In the genomic region with DNA sequence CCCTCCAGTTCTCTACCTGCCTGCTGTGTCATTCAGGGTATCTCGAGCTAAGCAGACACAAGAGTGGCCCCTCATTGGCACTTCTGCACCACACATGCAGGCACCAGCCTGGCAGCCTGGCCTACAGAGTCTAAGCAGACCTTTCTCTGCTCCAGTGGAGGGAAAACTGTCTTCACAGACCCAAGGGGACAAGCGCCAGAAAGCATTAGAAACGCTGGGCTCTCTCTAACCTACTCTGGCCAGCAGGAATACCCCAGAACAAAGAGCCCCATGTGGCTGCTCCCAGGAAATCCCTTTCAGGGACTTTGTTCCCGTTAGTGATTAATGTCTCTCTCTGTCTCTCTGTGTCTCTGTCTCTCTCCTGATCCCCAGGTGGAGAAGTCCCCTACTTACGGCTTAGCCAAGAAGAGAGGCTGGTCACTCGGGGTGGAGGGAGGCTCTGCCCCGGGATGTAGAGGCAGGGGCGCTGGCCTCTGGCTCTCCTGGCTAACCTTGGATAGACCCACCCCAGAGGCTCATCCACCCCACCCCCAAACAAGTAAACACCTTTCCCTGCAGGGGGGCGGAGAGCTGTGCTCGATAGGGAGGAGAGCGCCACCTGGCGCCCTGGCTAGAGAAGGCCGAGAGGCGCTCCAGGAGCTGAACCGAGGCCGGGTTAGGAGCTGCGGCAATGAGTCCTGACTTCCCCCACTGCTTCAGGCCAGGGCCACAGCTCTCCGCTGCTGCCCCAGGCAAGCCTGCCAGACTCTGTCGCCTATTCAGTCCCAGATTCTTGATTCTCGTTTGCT, we compare ENCODE assay signal across 7 mouse cellular contexts. TPM values are rescaled to one million over a fixed set of nuclear protein-coding genes. Genes with fewer than 3 reads are reported as not detected.
A peak's percentile ranks its signal among the peaks of the same experiment; 100 is the strongest.
DNase-seq lines count a peak whose midpoint lies in the region; ATAC-seq and TF ChIP-seq lines count a peak whose summit lies in the region.

No protein-coding gene starts in this region.

- peaks cover 31% of the 10 kb centered on the region for H3K4me1 ChIP-seq in embryonic facial prominence, embryonic 12.5 days
- H3K4me1 ChIP-seq in heart, adult 2 months (ENCODE audit: control insufficient read depth, insufficient read depth, low read length), result no peaks in the 10 kb centered on the region; the same call in 1 of the 2 replicates
- H3K4me1 ChIP-seq in midbrain, embryonic 13.5 days (replicated peaks), result peaks cover 47% of the 10 kb centered on the region

- no peak for ATAC-seq in embryonic facial prominence, embryonic 12.5 days (ENCODE audit: insufficient number of reproducible peaks, insufficient read depth, low FRiP score, low TSS enrichment)
- peak; percentile 28 for ATAC-seq in midbrain, embryonic 13.5 days

- TF ChIP-seq POLR2A in heart, adult 2 months (IDR thresholded peaks at IDR 0.05; ENCODE audit: insufficient read depth, low read depth, low read length), result no peak

- TF ChIP-seq EP300 in heart, adult 2 months (IDR thresholded peaks at IDR 0.05; ENCODE audit: insufficient read depth, low read depth, low read length), result no peak

- no peaks in the 10 kb centered on the region for H3K36me3 ChIP-seq in embryonic facial prominence, embryonic 12.5 days
- no peaks in the 10 kb centered on the region for H3K36me3 ChIP-seq in heart, adult 2 months (ENCODE audit: control insufficient read depth, insufficient read depth, low read length)
- H3K36me3 ChIP-seq in midbrain, embryonic 13.5 days, result peaks cover 7% of the 10 kb centered on the region

- intact Hi-C loops in heart, adult 2 months (cut with DNase I), result no loop called here
- intact Hi-C loops in left cerebral cortex, postnatal 4 days (cut with DNase I), result loop anchor here (5.0 kb wide), 1 partner anchor 52 kb away; a partner anchor contains a TSS

- no peak overlapping the region for H3K4me3 ChIP-seq in embryonic facial prominence, embryonic 12.5 days
- no peak overlapping the region for H3K4me3 ChIP-seq in heart, adult 2 months
- peak overlapping the region; percentile 26 for H3K4me3 ChIP-seq in midbrain, embryonic 13.5 days (replicated peaks)

- peak; percentile 55 to 59 for DNase-seq in adrenal gland, postnatal 4 days (ENCODE audit: low spot score in 2 of 2)
- peak; percentile 70 to 81 for DNase-seq in heart, adult 2 months
- DNase-seq in kidney, adult 18-20 months, result peak; percentile 75
- peak; percentile 95 for DNase-seq in left cerebral cortex, postnatal 4 days
- peak; percentile 10 to 68 for DNase-seq in spleen, postnatal 10 days (ENCODE audit: low spot score in 2 of 2)

- H3K9ac ChIP-seq in embryonic facial prominence, embryonic 12.5 days, result no peak overlapping the region; the same call in 1 of the 2 replicates
- no peak overlapping the region for H3K9ac ChIP-seq in heart, adult 2 months (ENCODE audit: low read depth, low read length)
- H3K9ac ChIP-seq in midbrain, embryonic 13.5 days (replicated peaks), result peak overlapping the region; percentile 47

- WGBS in embryonic facial prominence, embryonic 12.5 days, result 5% methylated on average over 20 of the region's 20 CpGs
- WGBS in heart, adult 2 months, result 9% methylated on average over 20 of the region's 20 CpGs
- 2% methylated on average over 20 of the region's 20 CpGs for WGBS in midbrain, embryonic 13.5 days

- no peak overlapping the region for H3K27ac ChIP-seq in embryonic facial prominence, embryonic 12.5 days
- no peak overlapping the region for H3K27ac ChIP-seq in heart, adult 2 months
- peak overlapping the region; percentile 98 for H3K27ac ChIP-seq in midbrain, embryonic 13.5 days

- H3K9me3 ChIP-seq in embryonic facial prominence, embryonic 12.5 days, result no peaks in the 10 kb centered on the region
- peaks cover 7% of the 10 kb centered on the region; the same call in 1 of the 2 replicates for H3K9me3 ChIP-seq in midbrain, embryonic 13.5 days

- TF ChIP-seq CTCF in heart, adult 2 months (IDR thresholded peaks at IDR 0.05), result peak; percentile 90

- H3K4me2 ChIP-seq in embryonic facial prominence, embryonic 12.5 days (replicated peaks), result peak overlapping the region; percentile 35
- H3K4me2 ChIP-seq in midbrain, embryonic 13.5 days (replicated peaks), result peak overlapping the region; percentile 56

- H3K79me2 ChIP-seq in heart, adult 2 months (replicated peaks; ENCODE audit: control insufficient read depth, insufficient read depth, low read length), result no peaks in the 10 kb centered on the region

- H3K27me3 ChIP-seq in embryonic facial prominence, embryonic 12.5 days, result peaks cover 26% of the 10 kb centered on the region
- H3K27me3 ChIP-seq in heart, adult 2 months (ENCODE audit: control insufficient read depth, insufficient read depth, low read length), result no peaks in the 10 kb centered on the region
- 0 out of 2 replicates have a peak, but pooled peaks cover 3% of the 10 kb centered on the region for H3K27me3 ChIP-seq in midbrain, embryonic 13.5 days

RNA-seq across cellular contexts. Expression of a gene that starts 49.9 kb away (rescaled TPM):
- total RNA-seq in adrenal gland, postnatal 4 days (2021), result not detected
- not detected in 2 replicates for polyA plus RNA-seq in embryonic facial prominence, embryonic 12.5 days (2016; fragmentation: Nextera tagmentation; extraction: Ambion mirVana)
- under 1 TPM in 1 of 2 experiments, not detected in 1; 0.34 TPM for total RNA-seq in heart, adult 2 months (2021)
- 0.35 and 0.41 TPM in 2 replicates for polyA plus RNA-seq in heart, adult 2 months (2012; rRNA removed)
- total RNA-seq in left cerebral cortex, postnatal 4 days (2021), result not detected
- 0.22 TPM in 1 of 2 replicates, not detected in the other for polyA plus RNA-seq in midbrain, embryonic 13.5 days (2015; fragmentation: Nextera tagmentation; extraction: Ambion mirVana)

Comparison
In these comparisons a context has a peak if more than half of its experiments do, and no peak if none do; other contexts are left out.
1. DNase-seq: peak in every context shown above with its lines; median percentile 95 in left cerebral cortex, postnatal 4 days; 76 in heart, adult 2 months; 75 in kidney, adult 18-20 months; 57 in adrenal gland, postnatal 4 days; 39 in spleen, postnatal 10 days.